Mouse (Mus musculus) testis, adult 2 months (tissue): ENCODE results near the gene Clpb.

Source experiments
- CTCF ChIP-seq: fragments of 200-500 bp; IDR thresholded peaks from 2 replicates; pipeline ENCODE4 v1.5.1; 2012; ENCODE audit warnings: low read depth, mild to moderate bottlenecking, inconsistent platforms, low read length, moderate library complexity; ENCODE audit not compliant: control insufficient read depth, insufficient read depth, insufficient replicate concordance
- POLR2A ChIP-seq: fragments of 200-500 bp; IDR thresholded peaks from 2 replicates; pipeline ENCODE4 v1.6.1; 2012; ENCODE audit warnings: low read depth, mild to moderate bottlenecking, inconsistent platforms, low read length, moderate library complexity; ENCODE audit not compliant: control insufficient read depth

DNA sequence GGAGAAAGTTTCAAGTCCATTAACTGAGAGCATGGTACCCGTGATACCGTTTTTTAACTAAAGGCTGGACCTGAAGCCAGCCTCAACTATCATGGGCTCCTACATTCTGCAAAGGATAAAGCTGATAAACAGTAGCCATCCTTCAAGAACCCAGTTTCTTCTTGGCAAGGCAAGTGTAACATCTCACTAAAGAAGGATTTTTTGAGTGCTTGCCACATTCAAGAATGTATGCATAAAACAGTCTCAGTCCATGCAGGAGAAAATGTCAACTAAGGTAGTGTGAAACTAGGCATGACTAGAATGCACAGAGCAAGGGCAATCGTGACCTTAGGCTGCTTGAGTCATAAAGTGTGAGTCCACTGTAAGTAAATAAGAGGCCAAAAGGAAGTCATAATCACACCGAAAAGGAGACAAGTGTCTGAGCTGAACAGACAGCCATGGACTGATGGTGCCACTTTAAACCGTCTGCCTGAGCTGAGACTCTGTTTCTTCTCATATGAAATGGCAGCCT, 51.7 kb downstream of the Clpb start:
- TF ChIP-seq POLR2A (no peak), CTCF (no peak)
